Mouse (Mus musculus) hindlimb bud, embryonic 11.5 days (tissue): ENCODE results near the gene Tmem200a.
A peak's percentile ranks its signal among the peaks of the same experiment; 100 is the strongest.

Source experiments
- DNase-seq: peaks from one replicate; pipeline ENCODE4 v3.0.0-alpha.2; 2012; ENCODE audit warnings: low read depth, low spot score; ENCODE audit errors: extremely low spot score

Gene Tmem200a

DNA sequence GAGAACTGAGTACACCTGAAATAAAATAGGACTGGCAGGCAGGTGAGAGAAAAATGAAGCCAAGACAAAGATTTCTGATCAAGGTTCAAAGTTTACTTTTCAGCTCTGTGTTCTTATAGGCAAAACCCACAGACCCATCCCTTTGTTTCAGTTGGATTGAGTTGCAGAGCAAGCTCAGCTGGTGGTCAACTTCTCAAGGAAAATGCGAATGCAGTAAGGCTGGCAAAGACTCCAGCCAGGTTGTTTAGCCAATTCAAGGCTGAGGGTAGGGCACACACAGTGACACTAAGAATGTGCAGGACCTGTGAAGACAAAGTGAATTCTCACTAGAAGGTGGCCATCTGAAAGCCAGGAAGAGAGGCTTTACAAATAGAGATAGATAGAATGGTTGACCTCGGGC is 94.8 kb downstream of the Tmem200a start:
- DNase-seq: no peak

GRCm38 (mm10) chr10:25982617-25983016 is 96.2 kb downstream of the Tmem200a start:
- DNase-seq: no peak

DNA sequence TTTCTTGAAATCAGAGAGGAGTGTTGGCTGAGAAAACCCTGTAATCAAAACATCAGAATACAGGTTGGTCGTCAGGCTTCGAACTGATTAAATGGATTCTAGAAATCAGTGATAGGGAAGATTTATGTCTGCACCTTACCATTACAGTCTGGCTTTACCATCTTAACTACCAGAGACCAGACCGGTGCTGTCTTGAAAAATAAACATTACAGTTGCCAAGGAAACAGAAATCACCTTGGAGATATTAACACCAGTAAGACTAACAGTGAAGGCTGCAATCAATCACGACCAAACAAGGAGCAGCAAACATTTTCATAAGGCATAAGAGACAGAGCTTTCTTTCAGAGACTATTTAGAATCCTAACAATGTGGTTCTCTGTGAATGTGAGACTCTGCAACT is 116.0 kb downstream of the Tmem200a start:
- no peak for DNase-seq

DNA sequence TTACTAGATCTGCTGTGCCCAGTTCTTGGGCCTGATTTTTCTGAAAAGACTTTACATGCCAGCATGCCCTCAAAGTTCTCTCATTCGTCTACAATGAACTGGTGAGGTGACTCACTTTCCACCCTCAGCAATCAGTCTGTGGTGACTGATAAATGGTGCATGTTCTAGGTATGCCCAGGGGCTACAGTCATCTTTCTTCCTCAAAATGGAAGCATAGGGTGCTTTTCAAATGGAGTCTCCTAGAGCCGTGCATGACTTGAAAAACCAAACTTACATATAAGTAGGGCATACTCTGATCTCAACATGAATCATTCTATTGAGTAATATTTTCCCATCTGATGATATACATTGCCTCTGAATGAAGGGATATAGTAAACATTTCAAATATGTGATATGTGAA is 117.8 kb downstream of the Tmem200a start:
- no peak for DNase-seq

DNA sequence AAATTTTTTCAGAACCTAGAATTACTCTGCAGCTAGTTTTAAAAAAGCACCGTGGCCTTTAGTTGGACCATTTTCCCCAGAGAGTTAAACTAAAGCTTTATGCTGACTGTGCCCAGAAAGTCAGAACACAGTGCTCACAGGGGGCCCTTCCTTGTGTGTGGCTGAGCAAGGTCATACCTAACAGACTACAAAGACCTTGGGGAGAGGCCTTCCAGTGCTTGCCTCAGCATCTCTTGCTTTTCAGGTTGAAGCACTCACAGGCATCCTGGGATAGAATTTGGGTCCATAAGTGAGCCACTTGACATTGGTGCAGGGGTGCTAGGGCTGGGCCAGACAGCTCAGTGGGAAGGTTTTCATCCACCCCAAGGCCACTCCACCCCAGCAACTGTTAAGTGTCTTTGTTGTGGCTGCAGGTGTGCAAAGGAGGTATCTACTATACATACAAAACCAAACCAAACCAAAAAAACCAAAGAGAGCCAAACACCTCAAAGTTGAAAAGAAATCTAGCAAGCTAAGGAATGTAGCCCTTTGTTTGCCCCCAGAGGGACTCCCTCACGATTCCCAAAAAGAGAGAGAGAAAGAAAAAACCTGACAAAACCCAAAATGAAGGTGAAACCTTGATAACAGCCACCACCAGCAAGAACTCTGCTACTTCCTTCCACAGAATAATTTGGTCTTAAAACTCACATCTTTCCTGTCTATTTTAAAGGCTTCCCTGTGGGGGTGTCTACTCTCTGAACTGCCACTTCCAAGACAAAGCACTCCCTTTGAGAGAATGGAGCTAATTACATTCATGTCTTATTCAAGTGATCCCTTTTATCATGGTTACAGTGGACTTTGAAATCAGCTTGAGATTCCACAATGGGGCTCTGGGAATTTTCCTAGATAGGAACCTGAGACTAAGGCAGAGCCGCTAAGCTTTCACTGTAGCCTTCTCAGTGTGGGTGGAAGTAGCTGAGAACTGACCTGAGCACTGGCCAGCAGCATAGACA is 119.8 kb downstream of the Tmem200a start:
- DNase-seq: no peak

- DNase-seq: no peak
Measured at GRCm38 (mm10) chr10:25954641-25955228, 124.1 kb downstream of the Tmem200a start.

DNA sequence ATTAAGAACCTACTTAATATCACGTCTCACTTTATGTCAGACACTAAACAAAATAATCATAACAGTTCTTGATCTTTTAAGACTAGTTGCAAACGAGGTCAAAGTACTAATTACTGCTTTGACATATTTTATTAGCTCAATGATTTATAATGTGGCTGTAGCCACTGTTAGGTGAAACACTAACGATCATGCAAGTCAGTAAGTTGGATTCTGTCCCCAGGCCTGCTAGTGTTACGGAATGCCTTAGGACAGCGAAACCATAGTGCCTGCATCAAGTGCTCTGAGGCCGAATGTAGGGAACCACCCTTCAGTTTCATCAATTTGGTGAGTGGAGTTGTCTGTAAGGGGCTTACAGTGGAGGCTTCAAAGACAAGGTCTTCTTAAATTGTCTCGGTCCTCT is 126.0 kb downstream of the Tmem200a start:
- no peak for DNase-seq

DNA sequence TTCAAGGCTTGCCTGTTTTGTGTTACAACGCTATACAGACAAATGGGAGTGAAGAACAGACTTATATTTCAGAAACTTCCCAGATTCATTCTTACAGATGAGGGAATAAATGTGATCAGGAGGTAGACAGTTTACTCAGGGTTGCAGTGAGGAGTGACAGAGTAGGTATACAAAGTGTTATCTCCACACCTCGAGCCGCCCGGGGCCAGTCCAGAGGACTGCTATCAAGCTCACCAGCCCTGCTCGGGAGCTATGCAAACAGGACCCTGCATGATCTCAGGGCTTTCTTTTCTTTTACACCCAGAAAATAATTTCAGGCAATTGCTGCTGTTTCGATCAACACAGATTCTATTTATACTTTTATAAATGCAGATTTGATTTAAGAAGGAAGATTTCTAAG is 126.7 kb downstream of the Tmem200a start:
- no peak for DNase-seq

- DNase-seq: no peak
Measured at GRCm38 (mm10) chr10:25945866-25946265, 133.0 kb downstream of the Tmem200a start.

DNA sequence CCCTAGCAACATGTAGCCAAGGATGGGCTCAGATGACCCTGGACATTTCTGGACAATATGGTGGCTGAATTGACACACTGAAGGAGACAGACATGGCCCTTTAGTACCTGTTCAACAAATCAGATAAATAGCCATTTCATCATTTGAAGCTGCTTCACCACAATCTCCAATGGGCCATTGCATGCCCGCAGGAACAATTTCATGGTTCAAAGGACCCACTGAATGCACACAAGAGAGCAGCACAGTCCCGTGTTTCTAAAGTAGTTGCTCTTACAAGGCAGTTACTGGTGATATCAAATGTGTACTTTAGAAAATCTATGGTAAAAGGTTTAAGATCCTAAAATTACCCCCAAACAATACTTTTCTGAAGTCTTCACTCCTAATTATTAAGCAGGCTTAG is 134.2 kb downstream of the Tmem200a start:
- no peak for DNase-seq

- DNase-seq: no peak
Measured at GRCm38 (mm10) chr10:25931796-25932195, 147.1 kb downstream of the Tmem200a start.

DNA sequence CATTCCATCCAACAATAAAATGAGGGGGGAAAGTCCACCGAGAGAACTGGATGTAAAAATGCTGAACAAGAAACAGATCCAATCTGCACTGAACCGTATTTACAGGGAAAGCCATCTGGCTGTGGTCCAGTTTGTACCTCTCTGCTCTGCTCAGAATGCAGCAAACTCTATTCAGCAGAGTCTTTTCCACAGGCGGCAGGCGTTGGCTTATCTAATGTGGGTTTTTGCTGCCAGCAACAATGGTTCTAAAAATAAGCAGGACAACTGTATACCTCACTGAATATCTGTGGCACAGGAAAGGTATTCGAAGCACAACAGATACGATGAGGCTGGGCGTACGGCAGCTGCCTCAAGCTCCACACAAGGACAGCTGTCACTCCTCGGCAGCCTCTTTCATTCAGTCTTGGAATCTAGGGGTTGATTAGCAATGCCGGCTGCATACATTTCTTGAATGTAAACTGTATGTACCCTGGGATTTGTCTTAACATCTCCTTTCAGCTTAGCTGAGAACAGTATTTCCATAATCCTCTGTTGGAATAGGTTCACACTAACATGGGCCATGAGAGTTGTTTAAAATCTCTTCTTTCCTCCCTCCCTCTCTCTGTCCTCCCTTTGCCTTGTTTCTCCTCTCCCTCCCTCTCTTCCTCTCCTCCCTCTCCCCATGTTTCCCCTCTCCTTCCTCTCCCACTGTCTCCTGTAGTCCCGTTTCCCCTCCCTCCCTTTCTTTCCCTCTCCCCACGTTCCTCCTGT is 149.3 kb downstream of the Tmem200a start:
- DNase-seq: no peak

- no peak for DNase-seq
Measured at GRCm38 (mm10) chr10:25928861-25929368, 149.9 kb downstream of the Tmem200a start.

DNA sequence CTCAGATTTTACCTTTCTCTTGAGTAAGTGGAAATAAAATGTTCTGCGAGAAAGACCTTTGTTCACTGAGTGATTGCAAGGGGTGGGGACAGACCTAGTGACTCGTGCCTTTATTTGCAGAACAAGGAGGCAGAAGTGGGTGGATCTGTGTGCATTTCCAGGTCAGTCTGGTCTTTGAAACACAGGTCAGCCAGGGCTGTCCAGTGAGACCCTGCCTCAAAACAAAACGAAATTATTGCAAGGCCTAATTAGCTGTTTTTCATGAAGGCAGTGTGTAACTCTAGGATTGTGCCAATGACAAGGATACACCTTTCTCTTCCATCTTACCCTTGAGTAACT is 150.4 kb downstream of the Tmem200a start:
- DNase-seq: no peak

DNA sequence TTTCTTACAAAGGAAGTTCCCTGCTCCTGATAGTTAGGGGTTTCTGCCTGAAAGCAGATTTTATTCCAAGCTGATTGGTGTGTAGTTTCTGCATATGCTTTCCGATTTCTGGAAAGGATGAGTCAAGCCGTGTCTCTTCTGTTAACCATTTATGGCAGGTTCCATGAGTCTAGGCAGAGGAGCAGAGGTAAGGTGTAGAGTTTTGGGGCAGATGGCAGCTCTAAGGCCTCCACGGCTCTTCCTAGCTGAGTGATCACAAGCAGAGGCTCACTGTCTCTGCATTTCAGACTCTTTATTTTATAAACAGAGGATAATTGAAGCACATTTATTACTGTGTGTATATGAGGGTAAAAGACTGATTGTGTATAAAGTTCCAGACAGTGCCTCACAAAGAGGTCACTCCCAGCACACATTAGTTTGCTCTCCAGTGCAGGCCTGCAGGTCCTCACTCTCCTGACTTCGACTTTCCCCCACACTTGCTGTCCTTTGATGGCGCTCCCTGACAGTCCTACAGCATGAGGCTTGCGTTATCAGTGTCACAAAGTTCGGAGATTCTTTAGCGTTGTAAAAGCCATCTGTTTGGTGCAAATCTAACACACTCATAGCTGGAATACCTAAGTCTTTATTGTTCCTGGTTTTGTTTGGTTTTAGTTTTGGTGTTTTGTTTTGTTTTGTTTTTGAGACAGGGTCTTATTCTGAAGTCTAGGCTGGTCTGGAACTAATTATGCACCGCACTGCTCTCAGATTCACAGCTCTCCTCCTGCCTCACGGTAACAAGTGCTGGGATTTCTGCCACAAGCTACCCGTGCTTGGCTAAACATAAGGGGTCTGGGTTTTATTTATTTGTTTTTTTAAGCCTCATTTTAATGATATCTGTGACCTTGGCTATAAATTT is 151.1 kb downstream of the Tmem200a start:
- no peak for DNase-seq

DNA sequence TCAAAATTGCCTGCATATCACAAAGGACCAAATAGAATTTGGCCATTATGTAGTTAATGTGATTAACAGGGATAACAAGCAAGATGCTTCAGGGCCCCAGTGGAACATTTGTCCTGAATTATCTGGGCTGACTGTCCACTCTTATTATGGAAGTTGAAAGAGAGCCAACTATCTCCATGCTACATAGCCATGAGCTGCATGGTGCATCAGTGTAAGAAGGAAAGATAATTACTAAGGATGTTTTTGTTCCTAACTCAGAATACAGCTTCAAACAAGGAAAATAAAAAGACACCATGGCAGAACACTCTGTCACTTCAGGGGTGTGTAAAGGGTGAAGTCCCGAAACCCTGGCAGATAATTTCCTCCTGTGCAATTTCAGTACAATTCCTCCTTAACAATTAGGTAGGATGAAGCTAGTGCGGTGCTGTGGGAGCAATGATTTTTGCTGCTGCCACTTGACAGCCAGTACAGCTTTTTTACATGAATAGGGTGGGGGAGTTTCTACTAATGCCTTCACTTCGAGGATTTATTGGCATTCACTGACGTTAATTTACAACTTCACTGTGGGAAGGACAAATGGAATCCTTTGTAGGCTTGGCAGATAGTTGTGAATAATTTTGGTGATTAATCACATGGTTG is 158.1 kb downstream of the Tmem200a start:
- DNase-seq: no peak

GRCm38 (mm10) chr10:25918103-25918502 is 160.7 kb downstream of the Tmem200a start:
- DNase-seq: no peak

- no peak for DNase-seq
Measured at GRCm38 (mm10) chr10:25910270-25910669, 168.6 kb downstream of the Tmem200a start.

- DNase-seq: peak; percentile 53
Measured at GRCm38 (mm10) chr10:25908027-25909012, 170.5 kb downstream of the Tmem200a start.
